Mouse (Mus musculus) forebrain, embryonic 11.5 days (tissue): ENCODE results near the gene Itgb3bp. TPM values are rescaled to one million over a fixed set of nuclear protein-coding genes. Genes with fewer than 3 reads are reported as not detected.

Source experiments
- ATAC-seq: fragments of 200-750 bp; cut with Nextera tagmentation; replicated peaks from 2 replicates; pipeline ENCODE4 v1.8.0; 2017; ENCODE audit warnings: moderate TSS enrichment; ENCODE audit not compliant: low FRiP score
- DNase-seq: peaks from one replicate; pipeline ENCODE4 v3.0.0-alpha.2; 2017; ENCODE audit warnings: low spot score
- H3K27ac ChIP-seq: fragments of 300-500 bp; sonication (generic); 2 replicates; pipeline ENCODE4 v1.5.1; 2014; ENCODE audit warnings: low read depth, low read length
- H3K27me3 ChIP-seq: fragments of 300-500 bp; sonication (generic); 2 replicates; pipeline ENCODE4 v1.6.1; 2014; ENCODE audit warnings: mild to moderate bottlenecking, low read length, mixed read lengths; ENCODE audit not compliant: control insufficient read depth, insufficient read depth
- H3K36me3 ChIP-seq: fragments of 300-500 bp; sonication (generic); 2 replicates; pipeline ENCODE4 v1.6.1; 2014; ENCODE audit warnings: mild to moderate bottlenecking, low read length, moderate library complexity, mixed read lengths; ENCODE audit not compliant: control insufficient read depth, insufficient read depth
- H3K4me1 ChIP-seq: fragments of 300-500 bp; sonication (generic); replicated peaks from 2 replicates; pipeline ENCODE4 v1.6.1; 2014; ENCODE audit warnings: low read length, mixed read lengths; ENCODE audit not compliant: control insufficient read depth, insufficient read depth
- H3K4me2 ChIP-seq: fragments of 300-500 bp; sonication (generic); 2 replicates; pipeline ENCODE4 v1.6.1; 2014; ENCODE audit warnings: low read depth, mild to moderate bottlenecking, low read length, moderate library complexity, mixed read lengths; ENCODE audit not compliant: severe bottlenecking
- H3K4me3 ChIP-seq: fragments of 300-500 bp; sonication (generic); 2 replicates; pipeline ENCODE4 v1.5.1; 2014; ENCODE audit warnings: low read depth, low read length
- H3K9ac ChIP-seq: fragments of 300-500 bp; sonication (generic); 2 replicates; pipeline ENCODE4 v1.6.1; 2014; ENCODE audit warnings: low read length
- H3K9me3 ChIP-seq: fragments of 300-500 bp; sonication (generic); 2 replicates; pipeline ENCODE4 v1.6.1; 2016; ENCODE audit warnings: low read length, mixed read lengths; ENCODE audit not compliant: control insufficient read depth
- WGBS: fragments of 180-500 bp; shearing (Covaris S2); extraction: QIAGEN DNeasy Blood & Tissue Kit; methylation state at CpG from one replicate; pipeline ENCODE4 v1.1.7; 2014; 5-methylcytosine and 5-hydroxymethylcytosine counted together
- polyA plus RNA-seq: library from polyadenylated mRNA; unstranded; fragments of >200 nt; fragmentation: Nextera tagmentation; extraction: Ambion mirVana; gene quantifications from 2 replicates; pipeline ENCODE4 v1.2.1, GENCODE M21; 2014

Itgb3bp gene
- polyA plus RNA-seq, 1 experiment from 2014 or later = 57.3 TPM

DNA sequence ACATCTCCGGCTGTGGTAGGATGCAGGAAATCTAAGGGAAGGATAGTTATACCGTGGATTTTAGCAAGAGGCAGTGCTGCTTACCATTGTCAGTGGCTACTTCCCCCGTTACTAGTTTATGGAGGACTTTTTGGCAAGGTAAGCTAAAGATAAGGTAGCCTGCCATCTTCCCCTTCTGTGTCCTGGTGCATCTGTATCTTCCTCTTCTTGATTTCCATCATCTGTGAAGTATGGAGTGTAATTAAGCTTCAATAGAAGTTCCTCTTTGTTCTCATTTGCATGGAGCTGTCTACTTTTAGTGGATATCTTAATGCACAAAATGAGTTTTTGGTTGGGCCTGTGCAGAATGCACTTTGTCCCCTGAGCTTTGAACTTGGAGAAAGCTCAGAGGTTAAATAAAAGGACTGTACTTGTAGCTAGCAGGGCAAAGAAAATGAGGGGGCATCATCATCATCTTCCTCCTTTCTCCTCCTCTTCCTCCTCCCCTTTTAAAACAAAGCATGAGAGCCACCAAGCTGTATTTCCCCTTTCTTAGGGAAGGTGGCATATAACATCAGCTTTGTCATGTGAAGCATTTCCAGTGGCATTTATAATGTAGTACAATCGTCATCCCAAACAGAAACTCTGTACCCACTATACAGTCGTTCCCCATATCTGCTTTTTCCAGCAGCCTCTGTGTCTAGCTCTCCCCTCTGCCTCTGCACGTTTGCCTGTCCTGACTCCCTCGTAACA is 28.6 kb upstream of the Itgb3bp start:
- Histone ChIP-seq H3K27me3 (no peaks in the 10 kb centered on the region), H3K4me1 (no peaks in the 10 kb centered on the region), H3K4me3 (no peak overlapping the region), H3K36me3 (no peaks in the 10 kb centered on the region), H3K9me3 (no peaks in the 10 kb centered on the region), H3K9ac (no peak overlapping the region), H3K4me2 (no peak overlapping the region), H3K27ac (no peak overlapping the region)
- 86% methylated on average over 7 of the region's 7 CpGs for WGBS
- DNase-seq = no peak
- no peak for ATAC-seq

- Histone ChIP-seq H3K27ac (no peak overlapping the region), H3K36me3 (no peaks in the 10 kb centered on the region), H3K27me3 (no peaks in the 10 kb centered on the region), H3K9ac (no peak overlapping the region), H3K4me1 (no peaks in the 10 kb centered on the region), H3K4me2 (no peak overlapping the region), H3K9me3 (no peaks in the 10 kb centered on the region), H3K4me3 (no peak overlapping the region)
- WGBS = 95% methylated on average over 4 of the region's 4 CpGs
- ATAC-seq (no peak), DNase-seq (no peak)
Observed at GRCm38 (mm10) chr4:99957186-99957585, 27.6 kb upstream of the Itgb3bp start.

DNA sequence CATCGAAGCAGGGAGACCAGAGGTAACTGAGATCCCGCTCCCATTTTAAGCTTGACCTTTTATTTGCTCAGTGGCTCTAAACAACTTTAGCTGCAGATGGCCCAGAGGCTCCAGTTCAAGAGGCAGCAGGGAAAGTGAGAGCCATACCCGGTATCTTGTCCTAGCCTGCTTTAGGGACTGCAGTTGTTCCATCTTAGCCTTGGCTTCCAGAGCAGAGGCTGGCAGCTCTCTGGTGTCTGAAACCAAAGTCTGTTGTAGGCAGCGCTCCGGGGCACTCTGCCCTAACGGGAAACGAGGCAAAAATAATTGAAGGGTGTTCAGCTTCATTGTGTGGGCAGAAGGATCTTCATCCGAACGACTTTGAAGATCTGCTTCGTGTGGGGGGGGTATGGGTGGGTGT is 25.8 kb upstream of the Itgb3bp start:
- no peaks in the 10 kb centered on the region for H3K9me3 ChIP-seq
- no peak for ATAC-seq

GRCm38 (mm10) chr4:99953904-99954303 is 24.3 kb upstream of the Itgb3bp start:
- no peak overlapping the region for H3K4me3 ChIP-seq
- no peak overlapping the region for H3K9ac ChIP-seq
- H3K27me3 ChIP-seq = no peaks in the 10 kb centered on the region
- no peak for DNase-seq
- H3K4me1 ChIP-seq = no peaks in the 10 kb centered on the region
- H3K36me3 ChIP-seq = no peaks in the 10 kb centered on the region
- WGBS = 88% methylated on average over 2 of the region's 2 CpGs
- H3K4me2 ChIP-seq = no peak overlapping the region
- no peak for ATAC-seq
- H3K9me3 ChIP-seq = no peaks in the 10 kb centered on the region
- H3K27ac ChIP-seq = no peak overlapping the region

More for the DNA sequence above, 25.8 kb upstream of the Itgb3bp start:
- Histone ChIP-seq H3K4me3 (no peak overlapping the region), H3K4me1 (no peaks in the 10 kb centered on the region), H3K9ac (no peak overlapping the region), H3K4me2 (no peak overlapping the region), H3K36me3 (no peaks in the 10 kb centered on the region), H3K27me3 (no peaks in the 10 kb centered on the region), H3K27ac (no peak overlapping the region)
- 77% methylated on average over 10 of the region's 10 CpGs for WGBS
- no peak for DNase-seq

GRCm38 (mm10) chr4:99947896-99948295 is 18.3 kb upstream of the Itgb3bp start:
- no peak overlapping the region for H3K4me3 ChIP-seq
- H3K36me3 ChIP-seq = no peaks in the 10 kb centered on the region
- no peak overlapping the region for H3K9ac ChIP-seq
- no peaks in the 10 kb centered on the region for H3K9me3 ChIP-seq
- H3K4me1 ChIP-seq = no peaks in the 10 kb centered on the region
- no peak for DNase-seq
- H3K27me3 ChIP-seq = no peaks in the 10 kb centered on the region
- WGBS = 84% methylated on average over 1 of the region's 1 CpGs
- no peak for ATAC-seq
- no peak overlapping the region for H3K4me2 ChIP-seq
- no peak overlapping the region for H3K27ac ChIP-seq

- Histone ChIP-seq H3K36me3 (no peaks in the 10 kb centered on the region), H3K27ac (no peak overlapping the region), H3K27me3 (no peaks in the 10 kb centered on the region), H3K4me3 (no peak overlapping the region), H3K9ac (no peak overlapping the region), H3K4me1 (no peaks in the 10 kb centered on the region), H3K4me2 (no peak overlapping the region), H3K9me3 (no peaks in the 10 kb centered on the region)
- no peak for DNase-seq
- no peak for ATAC-seq
- WGBS = 94% methylated on average over 1 of the region's 1 CpGs
Observed at GRCm38 (mm10) chr4:99947192-99947591, 17.6 kb upstream of the Itgb3bp start.

DNA sequence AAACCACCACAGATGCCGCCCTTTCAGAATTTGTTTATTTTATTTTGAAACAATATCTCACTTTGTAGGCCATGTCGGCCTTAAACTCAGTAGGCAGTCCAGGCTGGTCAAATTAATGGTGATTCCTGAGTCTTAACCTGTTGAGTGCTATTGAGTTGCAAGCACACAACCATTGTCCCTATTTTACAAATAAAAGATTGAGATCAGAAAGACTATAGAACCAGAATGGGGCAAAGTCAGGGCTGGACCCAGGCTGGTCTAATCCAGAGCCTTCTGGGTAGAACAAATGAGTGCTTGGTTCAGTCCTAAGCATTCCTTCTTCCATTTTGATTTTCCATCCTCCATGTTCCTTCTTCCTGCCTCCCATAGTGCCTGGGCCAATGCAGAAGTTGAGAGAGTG is 16.9 kb upstream of the Itgb3bp start:
- no peak for DNase-seq
- no peaks in the 10 kb centered on the region for H3K36me3 ChIP-seq
- no peaks in the 10 kb centered on the region for H3K9me3 ChIP-seq
- no peak for ATAC-seq
- no peaks in the 10 kb centered on the region for H3K27me3 ChIP-seq
- H3K4me2 ChIP-seq = no peak overlapping the region
- 78% methylated on average over 2 of the region's 2 CpGs for WGBS
- H3K9ac ChIP-seq = no peak overlapping the region
- no peak overlapping the region for H3K4me3 ChIP-seq
- H3K27ac ChIP-seq = no peak overlapping the region
- H3K4me1 ChIP-seq = no peaks in the 10 kb centered on the region

- Histone ChIP-seq H3K4me3 (no peak overlapping the region), H3K4me1 (no peaks in the 10 kb centered on the region), H3K9me3 (no peaks in the 10 kb centered on the region), H3K9ac (no peak overlapping the region), H3K27ac (no peak overlapping the region), H3K27me3 (no peaks in the 10 kb centered on the region), H3K36me3 (no peaks in the 10 kb centered on the region), H3K4me2 (no peak overlapping the region)
- ATAC-seq = no peak
- WGBS = 89% methylated on average over 7 of the region's 7 CpGs
- DNase-seq = no peak
Observed at GRCm38 (mm10) chr4:99945011-99945410, 15.4 kb upstream of the Itgb3bp start.

DNA sequence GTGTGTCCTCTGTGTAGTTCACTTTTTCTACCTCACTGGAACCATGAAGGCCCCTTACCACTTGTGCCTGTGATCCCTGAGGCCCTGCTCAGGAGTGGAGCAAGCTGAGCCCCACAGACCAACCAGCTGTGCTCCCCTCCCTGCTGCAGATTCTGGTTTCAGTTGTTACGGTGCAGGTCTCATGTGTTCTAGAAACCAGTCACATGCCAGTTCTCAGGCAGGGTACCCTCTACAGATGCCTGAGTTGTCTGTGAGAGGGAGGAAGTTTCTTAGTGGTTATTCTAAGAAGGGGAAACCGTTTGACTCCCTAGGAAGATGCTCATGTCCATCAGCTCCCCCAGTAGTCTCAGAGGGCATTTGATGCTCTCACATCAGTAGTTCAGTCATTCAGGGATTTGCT is 15.0 kb upstream of the Itgb3bp start:
- no peak overlapping the region for H3K27ac ChIP-seq
- H3K9me3 ChIP-seq = no peaks in the 10 kb centered on the region
- no peak overlapping the region for H3K9ac ChIP-seq
- DNase-seq (no peak), ATAC-seq (no peak)
- H3K4me3 ChIP-seq = no peak overlapping the region
- no peaks in the 10 kb centered on the region for H3K4me1 ChIP-seq
- H3K4me2 ChIP-seq = no peak overlapping the region
- no peaks in the 10 kb centered on the region for H3K36me3 ChIP-seq
- no peaks in the 10 kb centered on the region for H3K27me3 ChIP-seq
- WGBS = 86% methylated on average over 2 of the region's 2 CpGs
